Mouse (Mus musculus) heart, postnatal 36 days (tissue): ENCODE results near the gene Aff3. TPM values are rescaled to one million over a fixed set of nuclear protein-coding genes. Genes with fewer than 3 reads are reported as not detected.
A peak's percentile ranks its signal among the peaks of the same experiment; 100 is the strongest.

ENCODE experiments used
- DNase-seq, 2 experiments: peaks; one replicate each; pipeline ENCODE4 v3.0.0; 2021 to 2022
- intact Hi-C: fragments of 180-260 bp; cut with DNase I; formaldehyde crosslinking; loops from one replicate; pipeline ENCODE4 v1.15.1; 2025
- total RNA-seq, 2 experiments: library from RNA; stranded (reverse); gene quantifications; 2 replicates each; pipeline ENCODE4 v1.2.3; 2021

The Aff3 gene
- total RNA-seq, 2 experiments from 2014 or later: 2.1 to 2.6 TPM

GRCm38 (mm10) chr1:38620401-38620800, 44.4 kb downstream of the Aff3 start:
- intact Hi-C loops: loop anchor here (10.0 kb wide), 1 partner anchor 436 kb away; no protein-coding TSS in a partner anchor
- DNase-seq: no peak

- intact Hi-C loops: no loop called here
- no peak for DNase-seq
Measured at GRCm38 (mm10) chr1:38606741-38607140, 58.0 kb downstream of the Aff3 start.

GRCm38 (mm10) chr1:38605426-38605825, 59.3 kb downstream of the Aff3 start:
- intact Hi-C loops: no loop called here

GRCm38 (mm10) chr1:38604611-38605010, 60.1 kb downstream of the Aff3 start:
- no peak for DNase-seq
- intact Hi-C loops: no loop called here

More at GRCm38 (mm10) chr1:38605426-38605825, 59.3 kb downstream of the Aff3 start:
- no peak for DNase-seq

DNA sequence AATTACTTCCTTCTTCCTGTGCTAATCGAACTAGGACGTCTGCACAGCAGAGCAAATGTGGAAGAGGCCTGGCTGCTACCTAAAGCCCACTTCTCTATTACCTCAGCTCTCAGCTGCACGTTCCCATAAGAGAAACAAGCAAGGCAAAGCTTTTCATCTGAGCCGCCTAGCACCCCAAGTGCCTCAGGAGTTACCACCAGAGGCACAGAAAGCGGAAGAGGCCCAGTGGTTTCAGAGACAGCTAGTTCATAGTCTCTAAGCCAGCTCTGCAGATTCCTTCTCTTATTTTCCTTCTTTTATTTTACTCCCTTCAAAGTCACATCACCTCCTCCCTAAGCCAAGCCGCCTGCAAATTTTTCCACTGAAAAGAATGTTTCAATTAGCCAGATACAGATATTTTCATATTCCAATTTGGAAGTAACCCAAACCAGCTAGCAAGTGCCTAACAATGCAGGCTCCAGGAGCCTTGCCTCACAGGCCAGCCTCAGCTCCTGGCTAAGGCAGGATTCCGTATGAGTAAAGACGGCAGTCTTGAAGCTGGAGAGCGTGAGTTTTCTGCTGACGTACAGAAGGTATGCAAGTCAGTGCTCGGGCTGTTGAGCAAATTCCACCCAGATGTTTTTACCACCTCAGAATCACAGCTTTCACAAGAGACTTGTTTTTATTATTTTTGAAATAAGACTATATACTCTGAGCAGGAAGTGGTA, 62.8 kb downstream of the Aff3 start:
- intact Hi-C loops: no loop called here
- DNase-seq: peak in 1 of 2 experiments; percentile 4

DNA sequence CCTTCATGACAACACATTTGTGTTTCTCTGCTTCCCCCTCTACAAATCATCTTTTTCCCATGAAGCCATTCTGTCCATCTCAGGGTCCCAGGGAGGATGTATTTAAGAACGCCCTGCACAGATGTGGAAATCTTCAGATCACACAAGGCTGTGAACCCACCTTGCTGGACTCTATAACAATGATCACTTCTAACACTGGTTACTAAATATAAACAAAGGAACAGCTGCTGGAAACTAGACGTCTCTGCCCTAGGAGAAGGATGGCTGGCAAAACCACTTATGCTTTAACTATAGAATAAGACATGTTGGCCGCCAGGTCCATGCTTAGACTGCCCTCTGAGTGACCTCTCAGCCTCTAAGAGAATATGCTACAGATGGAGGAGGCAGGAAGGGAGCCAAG, 69.4 kb downstream of the Aff3 start:
- intact Hi-C loops: no loop called here
- DNase-seq: no peak

- no peak for DNase-seq
- intact Hi-C loops: no loop called here
Measured at GRCm38 (mm10) chr1:38594766-38595165, 70.0 kb downstream of the Aff3 start.

DNA sequence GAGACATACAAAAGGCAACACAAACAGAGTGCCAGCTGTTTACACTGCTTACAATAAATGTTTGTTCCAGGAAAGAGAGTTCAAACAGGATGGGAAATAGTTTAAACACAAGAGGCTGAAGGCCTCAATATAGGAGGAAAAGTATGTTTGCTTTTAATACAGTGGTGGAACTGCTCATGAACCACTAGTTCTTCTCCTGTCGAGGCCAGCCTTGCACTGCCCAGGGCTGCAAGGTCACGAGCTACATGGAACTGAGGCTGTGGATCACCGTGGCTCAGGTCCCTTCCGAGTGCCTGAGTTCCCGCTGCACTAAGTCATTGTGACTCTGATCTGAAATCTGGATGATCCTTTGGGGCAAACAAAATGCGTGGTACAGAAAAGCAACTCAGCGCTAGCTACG, 73.6 kb downstream of the Aff3 start:
- intact Hi-C loops: no loop called here
- DNase-seq: no peak

DNA sequence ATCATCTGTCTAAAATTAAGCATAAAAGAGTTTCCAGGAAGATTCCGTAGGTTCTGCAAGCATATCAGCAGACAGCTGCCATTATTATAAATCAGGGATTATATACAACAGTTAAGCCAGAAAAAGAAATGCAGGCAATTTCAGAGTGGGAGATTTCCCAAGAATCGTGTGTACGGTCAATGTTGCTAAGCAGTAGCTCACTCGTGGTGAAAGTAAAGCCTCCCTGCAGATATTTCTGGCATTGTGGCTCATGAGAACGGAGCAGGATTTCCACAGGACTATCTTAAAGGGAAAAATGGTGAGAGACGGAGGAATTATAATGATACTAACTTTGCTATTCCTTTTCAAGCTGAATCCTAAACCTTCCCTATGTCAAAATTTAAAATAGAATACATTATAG, 76.0 kb downstream of the Aff3 start:
- DNase-seq: no peak
- intact Hi-C loops: no loop called here

DNA sequence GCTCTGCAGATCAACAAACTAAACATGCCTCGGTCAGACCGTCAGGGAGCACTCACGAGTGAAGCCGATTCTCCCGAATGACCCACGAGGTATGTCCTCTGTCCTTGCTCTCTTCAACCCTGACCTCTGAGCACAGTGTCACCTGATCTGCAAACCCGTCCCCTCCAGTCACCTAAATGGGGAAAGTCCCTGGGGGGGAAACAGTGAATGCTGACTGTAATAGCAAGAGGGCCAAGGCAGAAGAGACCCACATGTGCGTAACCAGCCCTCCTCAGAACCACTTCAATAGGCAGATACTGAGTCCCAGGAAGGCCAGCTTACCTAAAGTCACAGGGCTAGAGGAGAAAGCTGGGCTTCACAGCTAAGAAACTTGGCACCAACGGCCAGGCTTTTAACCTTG, 82.4 kb downstream of the Aff3 start:
- no peak for DNase-seq

GRCm38 (mm10) chr1:38580572-38580971, 84.2 kb downstream of the Aff3 start:
- intact Hi-C loops: no loop called here
- no peak for DNase-seq

More for the DNA sequence above, 82.4 kb downstream of the Aff3 start:
- intact Hi-C loops: no loop called here

DNA sequence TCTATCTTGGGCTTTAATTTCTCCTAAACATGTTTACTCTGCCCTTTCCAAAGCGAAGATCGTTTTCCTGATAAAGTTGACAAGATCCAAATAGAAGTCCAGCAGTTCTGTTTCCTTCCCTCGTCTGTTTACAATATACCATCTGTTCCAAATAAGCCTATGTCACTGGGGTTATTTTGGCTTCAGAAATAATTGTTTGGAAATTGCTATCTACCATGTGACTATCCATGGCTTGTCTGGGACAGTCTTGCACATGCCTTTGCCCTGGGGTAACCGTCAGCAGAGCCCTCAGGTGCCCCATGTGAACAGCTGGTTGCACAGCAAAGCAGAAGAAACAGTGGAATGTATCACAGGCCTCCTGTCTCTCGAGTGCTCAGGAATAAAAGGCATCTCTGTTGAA, 86.4 kb downstream of the Aff3 start:
- no peak for DNase-seq
- intact Hi-C loops: no loop called here

GRCm38 (mm10) chr1:38567791-38568190, 97.0 kb downstream of the Aff3 start:
- intact Hi-C loops: no loop called here
- no peak for DNase-seq

DNA sequence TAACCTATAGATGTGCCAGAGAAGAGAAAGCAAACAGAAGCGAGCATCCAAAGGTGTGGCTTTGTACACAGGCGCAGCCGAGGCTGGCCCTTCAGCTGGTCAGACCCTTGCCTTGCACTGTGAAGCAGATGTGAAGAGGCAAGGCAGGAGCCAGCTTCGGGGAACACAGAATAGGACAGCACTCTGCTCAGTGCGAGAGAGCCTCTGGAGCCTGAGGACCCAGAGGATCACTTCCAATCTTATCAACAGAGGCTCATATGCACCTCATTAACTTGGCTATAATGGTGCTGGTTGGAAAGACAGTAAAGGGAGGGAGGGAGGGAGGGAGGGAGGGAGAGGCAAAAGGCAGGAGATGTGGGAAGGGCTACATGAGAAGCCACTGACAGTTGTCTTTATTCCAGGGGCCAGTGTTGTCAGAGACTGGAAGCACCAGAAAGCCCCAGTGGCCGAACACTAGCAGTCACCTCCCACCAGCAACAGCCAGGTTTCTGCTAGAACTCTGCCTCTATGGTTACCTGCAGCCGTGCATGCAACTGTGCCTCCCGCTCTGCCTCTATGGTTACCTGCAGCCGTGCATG, 98.6 kb downstream of the Aff3 start:
- no peak for DNase-seq
- intact Hi-C loops: no loop called here

- intact Hi-C loops: no loop called here
- no peak for DNase-seq
Measured at GRCm38 (mm10) chr1:38565295-38565777, 99.4 kb downstream of the Aff3 start.

GRCm38 (mm10) chr1:38562397-38563199, 102.2 kb downstream of the Aff3 start:
- no peak for DNase-seq
- intact Hi-C loops: no loop called here

- intact Hi-C loops: loop anchor here (1.0 kb wide), 1 partner anchor 168 kb away; no protein-coding TSS in a partner anchor
- no peak for DNase-seq
Measured at GRCm38 (mm10) chr1:38561331-38561730, 103.4 kb downstream of the Aff3 start.

DNA sequence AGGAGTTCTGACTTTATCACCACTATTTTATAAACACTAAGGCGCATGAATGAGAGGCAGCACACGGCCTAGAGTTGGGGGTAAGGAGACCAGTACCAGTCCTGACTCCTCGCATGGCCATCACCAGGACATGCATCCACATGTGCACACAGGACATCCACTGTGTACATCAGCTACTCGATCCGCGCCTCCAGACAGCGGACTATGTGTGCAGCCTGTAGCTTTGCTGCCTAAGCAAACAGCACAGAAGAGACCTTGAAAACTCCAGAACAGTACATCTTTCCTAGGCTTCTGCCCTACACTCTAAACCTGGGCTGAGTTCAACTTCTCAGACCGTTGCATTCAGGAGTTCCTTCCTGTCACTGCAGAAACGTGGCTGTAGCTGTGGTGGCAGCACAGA, 104.1 kb downstream of the Aff3 start:
- no peak for DNase-seq
- intact Hi-C loops: loop anchor here (1.0 kb wide), 1 partner anchor 167 kb away; no protein-coding TSS in a partner anchor

DNA sequence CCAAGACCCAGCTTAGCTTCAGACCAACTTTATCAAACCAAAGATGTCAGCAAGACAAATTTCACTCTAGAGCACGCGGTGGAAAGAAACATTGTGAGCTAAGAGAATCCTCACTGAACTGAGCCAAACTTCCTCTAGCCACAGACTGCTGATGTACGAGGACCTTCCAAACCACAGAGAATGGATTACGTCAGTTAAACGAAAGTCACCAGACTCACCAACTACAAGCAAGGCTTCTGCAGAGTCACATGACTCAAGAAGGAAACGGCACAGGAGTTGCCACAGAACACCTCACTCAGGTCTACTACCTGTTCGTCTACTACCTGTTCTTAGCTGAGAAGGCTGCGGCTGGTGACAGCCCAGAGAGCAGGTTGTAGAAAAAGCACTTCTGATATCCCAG, 107.1 kb downstream of the Aff3 start:
- intact Hi-C loops: no loop called here
- DNase-seq: no peak

GRCm38 (mm10) chr1:38554546-38554945, 110.2 kb downstream of the Aff3 start:
- no peak for DNase-seq
- intact Hi-C loops: no loop called here

- no peak for DNase-seq
- intact Hi-C loops: no loop called here
Measured at GRCm38 (mm10) chr1:38553090-38553489, 111.7 kb downstream of the Aff3 start.
